Mouse (Mus musculus) retina, adult 2 months (tissue): ENCODE measurements at regions not wholly inside any gene's neighbourhood (a gene's known extent, or its start where the extent isn't known, plus 50 kb on each side); places are given as distances from the start of the nearest gene placed in this dataset.

Source experiments
- DNase-seq: peaks from one replicate; pipeline ENCODE4 v3.0.0-alpha.2; 2012; ENCODE audit warnings: low read depth, low spot score

- no peak for DNase-seq
Measured at GRCm38 (mm10) chr7:36829710-36830109, 131.8 kb downstream of the Tshz3 start.

- DNase-seq: no peak
Measured at GRCm38 (mm10) chr7:36830155-36830554, 132.2 kb downstream of the Tshz3 start.

- no peak for DNase-seq
Measured at GRCm38 (mm10) chr7:36848279-36848678, 150.4 kb downstream of the Tshz3 start.

GRCm38 (mm10) chr7:36851275-36851889, 153.5 kb downstream of the Tshz3 start:
- no peak for DNase-seq

- no peak for DNase-seq
Measured at GRCm38 (mm10) chr7:36854308-36854707, 156.4 kb downstream of the Tshz3 start.

- no peak for DNase-seq
Measured at GRCm38 (mm10) chr7:36859428-36859827, 161.5 kb downstream of the Tshz3 start.

- no peak for DNase-seq
Measured at GRCm38 (mm10) chr7:36862481-36862880, 164.6 kb downstream of the Tshz3 start.

- DNase-seq: no peak
Measured at GRCm38 (mm10) chr7:36863745-36864144, 165.8 kb downstream of the Tshz3 start.

GRCm38 (mm10) chr7:36864675-36865074, 166.8 kb downstream of the Tshz3 start:
- DNase-seq: no peak

GRCm38 (mm10) chr7:36866602-36867001, 168.7 kb downstream of the Tshz3 start:
- DNase-seq: no peak

- DNase-seq: no peak
Measured at GRCm38 (mm10) chr7:36874004-36874403, 176.1 kb downstream of the Tshz3 start.

- DNase-seq: no peak
Measured at GRCm38 (mm10) chr7:36877686-36878085, 179.8 kb downstream of the Tshz3 start.

- no peak for DNase-seq
Measured at GRCm38 (mm10) chr7:36892776-36893500, 195.0 kb downstream of the Tshz3 start.

- no peak for DNase-seq
Measured at GRCm38 (mm10) chr7:36896339-36896738, 198.4 kb downstream of the Tshz3 start.

GRCm38 (mm10) chr7:36901537-36901936, 203.6 kb downstream of the Tshz3 start:
- no peak for DNase-seq

- no peak for DNase-seq
Measured at GRCm38 (mm10) chr7:36913304-36913703, 215.4 kb downstream of the Tshz3 start.

GRCm38 (mm10) chr7:36914261-36914660, 216.3 kb downstream of the Tshz3 start:
- DNase-seq: no peak

GRCm38 (mm10) chr7:36915171-36915570, 217.3 kb downstream of the Tshz3 start:
- DNase-seq: no peak

- DNase-seq: no peak
Measured at GRCm38 (mm10) chr7:36917011-36917410, 219.1 kb downstream of the Tshz3 start.

- no peak for DNase-seq
Measured at GRCm38 (mm10) chr7:36919413-36919812, 221.5 kb downstream of the Tshz3 start.

GRCm38 (mm10) chr7:36921003-36921402, 223.1 kb downstream of the Tshz3 start:
- no peak for DNase-seq

GRCm38 (mm10) chr7:36933490-36933889, 235.6 kb downstream of the Tshz3 start:
- no peak for DNase-seq

GRCm38 (mm10) chr7:36934792-36935555, 237.1 kb downstream of the Tshz3 start:
- DNase-seq: no peak
